Mouse (Mus musculus): ENCODE measurements at regions not wholly inside any gene's neighbourhood (a gene's known extent, or its start where the extent isn't known, plus 50 kb on each side); places are given as distances from the start of the nearest gene placed in this dataset.

DNA sequence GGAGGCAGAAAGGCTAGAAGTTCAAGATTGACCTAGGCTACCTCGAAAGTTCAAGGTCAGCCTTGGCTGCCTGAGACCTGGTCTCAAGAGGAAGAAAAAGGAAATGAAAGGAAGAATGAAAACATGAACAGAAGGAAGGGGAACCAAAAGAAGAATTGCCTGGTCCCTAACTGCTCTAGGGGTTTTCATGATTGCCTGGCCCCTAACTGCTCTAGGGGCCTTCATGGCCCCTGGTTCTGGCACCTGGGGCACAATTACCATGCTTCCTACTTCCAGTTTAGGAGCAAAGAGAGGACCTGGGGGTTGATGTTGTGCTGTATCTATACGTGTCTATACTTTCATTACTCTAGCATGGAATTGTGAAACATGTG, 132.8 kb downstream of the Cd24a start:
- peak in 1 of 2 experiments; percentile 10 for DNase-seq (ENCODE audit: low spot score in 2 of 2)

DNA sequence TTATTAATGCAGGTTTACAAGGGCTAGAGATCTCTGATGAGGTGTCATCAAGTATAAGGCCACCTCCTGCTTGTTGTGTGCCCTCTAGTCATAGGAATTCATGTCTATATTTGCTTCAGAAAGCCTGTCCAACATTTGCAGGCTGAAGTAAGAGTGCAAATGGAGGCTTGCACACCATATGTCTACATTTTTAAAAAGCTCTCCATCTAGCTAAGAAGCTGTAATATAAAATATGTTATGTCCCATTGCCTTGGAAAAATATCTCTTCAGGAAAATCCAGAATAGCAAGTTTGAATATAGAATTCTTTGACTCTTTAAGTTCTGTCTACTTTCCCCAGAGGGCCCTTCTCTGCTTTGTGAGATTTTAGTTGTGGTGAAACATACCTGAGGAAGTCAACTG, 134.6 kb downstream of the Cd24a start:
- no peak for DNase-seq (ENCODE audit: low spot score in 2 of 2)

DNA sequence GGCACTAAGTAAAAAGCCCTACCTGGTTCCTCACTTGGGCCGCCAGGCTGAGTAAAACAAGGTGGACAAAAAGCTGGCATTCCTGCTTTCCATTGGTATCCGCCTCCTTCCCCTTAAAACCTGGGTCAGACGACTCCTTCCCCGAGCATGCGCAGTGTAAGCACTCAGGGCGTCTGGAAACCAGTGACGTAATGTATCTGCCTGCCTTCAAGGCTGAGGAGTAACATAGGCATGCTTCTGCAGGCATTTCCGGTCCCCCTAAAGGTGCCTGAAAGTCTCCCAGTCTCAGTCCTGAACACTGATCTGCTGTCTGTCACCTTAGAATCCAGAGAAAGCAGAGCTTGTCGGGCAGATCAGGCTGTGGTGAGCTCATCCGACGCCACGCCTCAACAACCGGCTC, 140.7 kb downstream of the Cd24a start:
- DNase-seq (ENCODE audit: low spot score in 2 of 2), result no peak

- no peak for DNase-seq (ENCODE audit: low spot score in 2 of 2)
These were observed 143.3 kb downstream of the Cd24a start for GRCm38 (mm10) chr10:43721356-43721755.

GRCm38 (mm10) chr10:43722164-43722563, 144.1 kb downstream of the Cd24a start:
- DNase-seq (ENCODE audit: low spot score in 2 of 2), result no peak

DNA sequence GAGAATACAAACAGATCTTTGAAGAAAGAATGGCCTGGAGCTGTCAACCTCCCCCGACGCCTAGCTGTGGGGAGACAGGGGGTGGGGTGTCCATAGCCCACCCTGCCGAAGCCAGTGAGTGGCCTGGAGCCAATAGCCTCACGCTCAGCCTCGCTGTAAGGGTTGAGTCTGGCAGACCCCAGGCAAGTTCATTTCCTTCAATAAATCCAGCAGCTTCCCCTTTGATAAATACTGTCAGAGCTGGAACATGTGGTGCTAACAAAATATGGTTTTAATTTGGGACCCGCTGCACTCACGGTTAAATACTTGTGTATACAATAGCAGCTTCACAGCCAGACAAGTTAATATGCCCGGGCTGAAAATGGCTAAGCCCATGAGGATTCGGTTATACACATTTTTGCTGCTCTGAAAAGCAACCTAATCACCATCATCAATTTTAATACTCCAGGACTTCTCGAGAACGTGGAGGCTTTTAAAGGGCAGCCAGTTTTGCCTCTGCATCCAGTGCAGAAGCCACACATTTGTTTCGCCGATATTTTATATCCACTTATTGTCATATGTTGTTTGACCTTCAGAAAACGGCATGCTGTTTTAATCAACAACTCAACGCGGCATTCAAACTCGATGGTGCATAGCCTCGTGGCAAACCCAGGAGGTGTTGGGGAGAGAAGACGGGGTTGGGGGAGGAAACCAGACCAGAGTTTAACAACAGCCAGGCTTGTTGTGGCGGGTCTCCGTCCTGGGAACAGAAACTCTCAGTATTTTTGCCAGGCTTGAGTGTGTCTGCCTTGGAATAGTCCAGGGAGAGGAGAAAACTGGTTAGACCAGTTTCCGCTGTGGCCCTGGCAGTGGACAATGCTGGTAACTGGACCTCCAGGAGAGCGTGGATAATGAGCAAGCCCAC, 144.9 kb downstream of the Cd24a start:
- DNase-seq (ENCODE audit: low spot score in 2 of 2), result no peak

DNA sequence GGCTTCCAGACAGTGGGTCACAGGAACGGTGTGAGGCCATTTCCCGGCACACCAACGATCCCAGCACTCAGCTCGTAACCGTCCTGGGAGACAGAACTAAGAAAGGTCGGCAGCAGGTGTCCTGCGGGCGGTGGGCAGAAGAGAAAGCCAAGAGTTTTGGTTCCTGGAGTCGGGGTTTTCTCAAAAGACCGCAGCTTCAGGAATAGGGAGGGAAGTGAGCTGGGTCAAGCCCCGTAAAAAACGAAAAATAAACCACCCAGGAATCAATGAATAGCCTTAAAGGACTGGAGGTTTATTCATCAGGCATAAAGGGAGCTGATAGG, 145.5 kb downstream of the Cd24a start:
- DNase-seq (ENCODE audit: low spot score in 2 of 2), result no peak

DNA sequence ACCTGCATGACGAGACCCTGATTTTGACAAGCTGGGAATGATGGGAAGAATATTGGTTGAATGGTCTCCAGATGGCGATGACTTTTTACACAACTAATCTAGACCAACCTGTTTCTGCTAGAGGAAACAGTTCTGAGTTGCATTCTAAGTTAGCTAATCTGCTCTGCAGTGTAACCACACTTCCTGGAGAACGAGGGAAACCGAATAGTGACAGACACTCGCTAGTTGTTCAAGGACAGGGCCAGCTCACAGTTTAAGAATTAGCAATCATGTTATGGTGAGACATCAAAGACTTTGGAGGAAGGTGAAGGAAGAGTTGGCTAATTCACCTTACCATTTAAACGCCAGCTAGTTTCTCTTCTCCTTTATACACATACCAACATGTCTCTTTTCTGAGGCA, 149.7 kb downstream of the Cd24a start:
- no peak for DNase-seq (ENCODE audit: low spot score in 2 of 2)

DNA sequence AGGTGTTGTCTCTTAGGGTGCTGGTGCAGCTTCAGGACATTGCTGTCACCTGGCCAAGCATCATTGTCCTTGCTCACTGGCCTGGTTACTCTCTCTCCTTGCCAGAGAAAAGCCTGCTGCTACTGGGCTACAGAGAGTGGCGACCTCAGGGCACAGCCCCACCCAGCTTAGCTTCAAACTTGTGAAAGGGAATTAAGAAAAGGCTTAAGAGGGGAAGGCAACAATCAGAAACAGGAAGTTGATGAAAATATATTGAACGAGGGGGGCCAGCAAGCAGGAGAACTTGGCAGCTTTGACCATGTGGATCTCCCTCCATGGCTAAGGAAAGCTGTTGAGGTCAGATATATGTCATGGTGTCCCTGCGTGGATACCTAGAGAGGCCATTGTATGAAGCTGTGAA, 151.1 kb downstream of the Cd24a start:
- no peak for DNase-seq (ENCODE audit: low spot score in 2 of 2)

GRCm38 (mm10) chr10:43733618-43734415, 155.7 kb downstream of the Cd24a start:
- DNase-seq (ENCODE audit: low spot score in 2 of 2), result no peak

- no peak for DNase-seq (ENCODE audit: low spot score in 2 of 2)
These were observed 161.1 kb downstream of the Cd24a start for GRCm38 (mm10) chr10:43739181-43739580.

GRCm38 (mm10) chr10:43739718-43740117, 161.6 kb downstream of the Cd24a start:
- no peak for DNase-seq (ENCODE audit: low spot score in 2 of 2)

DNA sequence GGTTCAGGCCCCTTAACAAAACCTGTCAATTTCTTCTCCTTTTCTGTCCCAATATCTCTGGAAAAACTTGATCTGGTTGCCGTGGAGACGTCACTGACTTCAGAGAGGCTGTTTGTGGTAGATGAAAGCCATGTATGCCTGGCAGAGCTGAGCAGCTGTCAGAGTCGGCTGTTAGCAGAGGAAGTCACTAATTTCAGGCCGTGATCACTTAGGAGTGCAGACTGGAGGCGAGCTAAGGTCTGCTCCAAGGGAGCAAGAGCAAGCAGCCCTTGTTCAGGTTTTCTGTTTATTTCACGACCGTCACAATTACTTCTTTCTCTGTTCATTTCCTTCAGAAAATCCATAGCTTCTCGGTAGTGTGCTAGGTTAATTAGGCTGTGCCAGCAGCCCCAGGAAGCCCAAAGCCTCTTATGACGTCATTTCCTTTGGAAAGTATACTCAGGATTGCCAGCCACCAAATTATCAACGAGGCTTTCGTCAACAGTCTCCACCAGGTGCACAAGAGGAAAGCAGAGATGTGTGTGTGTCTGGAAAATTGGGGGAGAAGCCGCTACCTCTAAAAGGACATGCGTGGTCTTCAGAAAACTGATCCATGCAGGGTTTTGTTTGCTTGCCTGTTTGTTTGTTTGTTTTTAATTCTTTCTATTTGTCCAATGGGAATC, 161.2 kb downstream of the Qrsl1 start:
- DNase-seq (ENCODE audit: low spot score in 2 of 2), result peak; percentile 47 to 50

DNA sequence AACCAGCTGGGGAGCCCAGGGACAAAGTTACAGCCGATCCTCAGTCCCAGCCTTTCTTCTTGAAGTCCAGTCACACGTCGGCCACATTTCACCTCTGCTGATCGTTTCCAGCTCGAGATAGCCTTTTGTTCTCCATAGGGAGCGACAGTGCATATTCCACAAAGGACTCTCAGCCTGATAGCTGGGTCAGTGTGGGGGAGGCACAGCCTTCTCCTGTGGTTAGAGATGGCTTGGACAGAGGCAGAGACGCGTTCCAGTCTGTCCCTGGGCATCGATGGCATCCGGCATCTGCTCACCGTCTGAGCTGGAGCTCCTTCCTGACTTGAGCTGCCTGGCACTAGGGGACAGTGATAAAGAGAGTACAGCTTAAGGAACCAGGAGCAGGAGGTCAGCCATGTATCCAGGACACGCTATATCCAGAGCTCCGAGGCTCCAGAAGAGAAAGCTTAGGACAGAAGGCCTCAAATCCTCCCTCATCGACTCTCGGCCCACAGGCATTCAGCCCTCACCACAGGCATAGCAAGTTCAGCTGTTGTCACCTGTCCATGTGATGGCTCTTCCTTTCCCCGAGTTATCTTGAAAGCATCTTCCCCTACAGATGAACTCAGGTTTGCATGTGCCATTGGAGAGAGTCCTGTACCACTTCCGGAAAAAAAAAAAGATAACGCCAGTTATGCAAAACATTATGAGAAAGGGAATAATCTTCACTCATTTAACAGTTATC, 160.0 kb downstream of the Qrsl1 start:
- DNase-seq (ENCODE audit: low spot score in 2 of 2), result no peak

DNA sequence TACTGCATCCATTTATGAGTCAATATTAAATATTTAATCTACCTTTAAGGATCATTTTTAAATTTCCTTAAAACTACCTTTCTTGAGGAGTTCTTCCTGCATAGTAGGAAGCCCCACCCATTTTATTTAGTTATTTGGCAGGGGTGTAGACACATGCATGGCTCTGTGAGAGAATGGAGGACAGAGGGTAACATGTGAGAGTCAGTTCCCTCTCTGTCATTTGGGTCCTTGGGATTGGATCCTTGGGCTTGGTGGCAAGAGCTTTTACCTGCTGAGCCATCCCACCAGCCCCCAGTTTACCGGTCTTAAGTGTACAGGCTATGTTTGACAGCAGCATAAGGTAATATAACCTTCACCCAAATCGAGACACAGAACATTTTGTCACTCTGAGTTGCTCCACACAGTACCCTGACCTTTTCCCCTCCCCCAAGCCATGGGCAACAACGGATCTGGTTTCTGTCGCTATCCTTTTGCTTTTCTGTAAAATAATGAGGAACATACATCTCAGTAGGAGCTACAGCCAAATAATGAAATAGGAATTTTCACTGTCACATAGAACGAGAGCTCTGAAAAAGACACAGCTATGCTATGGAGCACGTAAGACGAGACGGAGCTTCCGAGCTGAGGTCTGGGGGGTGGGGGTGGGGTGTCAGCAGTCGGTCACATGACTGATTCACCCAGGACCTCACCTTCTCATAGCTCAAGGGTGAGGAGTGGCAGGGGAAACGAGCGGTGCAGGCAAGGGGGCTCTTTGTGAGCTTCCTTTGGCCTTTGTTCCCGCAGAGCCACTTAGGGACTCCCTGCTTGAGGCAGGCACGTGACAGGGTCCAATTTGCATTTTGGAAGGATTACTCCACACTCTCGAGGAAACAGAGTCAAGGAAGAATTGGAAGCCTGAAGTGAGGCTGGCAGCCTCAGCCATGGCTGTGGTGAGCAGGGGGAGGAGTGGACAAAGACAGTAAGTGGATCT, 159.2 kb downstream of the Qrsl1 start:
- DNase-seq (ENCODE audit: low spot score in 2 of 2), result peak in 1 of 2 experiments; percentile 48

DNA sequence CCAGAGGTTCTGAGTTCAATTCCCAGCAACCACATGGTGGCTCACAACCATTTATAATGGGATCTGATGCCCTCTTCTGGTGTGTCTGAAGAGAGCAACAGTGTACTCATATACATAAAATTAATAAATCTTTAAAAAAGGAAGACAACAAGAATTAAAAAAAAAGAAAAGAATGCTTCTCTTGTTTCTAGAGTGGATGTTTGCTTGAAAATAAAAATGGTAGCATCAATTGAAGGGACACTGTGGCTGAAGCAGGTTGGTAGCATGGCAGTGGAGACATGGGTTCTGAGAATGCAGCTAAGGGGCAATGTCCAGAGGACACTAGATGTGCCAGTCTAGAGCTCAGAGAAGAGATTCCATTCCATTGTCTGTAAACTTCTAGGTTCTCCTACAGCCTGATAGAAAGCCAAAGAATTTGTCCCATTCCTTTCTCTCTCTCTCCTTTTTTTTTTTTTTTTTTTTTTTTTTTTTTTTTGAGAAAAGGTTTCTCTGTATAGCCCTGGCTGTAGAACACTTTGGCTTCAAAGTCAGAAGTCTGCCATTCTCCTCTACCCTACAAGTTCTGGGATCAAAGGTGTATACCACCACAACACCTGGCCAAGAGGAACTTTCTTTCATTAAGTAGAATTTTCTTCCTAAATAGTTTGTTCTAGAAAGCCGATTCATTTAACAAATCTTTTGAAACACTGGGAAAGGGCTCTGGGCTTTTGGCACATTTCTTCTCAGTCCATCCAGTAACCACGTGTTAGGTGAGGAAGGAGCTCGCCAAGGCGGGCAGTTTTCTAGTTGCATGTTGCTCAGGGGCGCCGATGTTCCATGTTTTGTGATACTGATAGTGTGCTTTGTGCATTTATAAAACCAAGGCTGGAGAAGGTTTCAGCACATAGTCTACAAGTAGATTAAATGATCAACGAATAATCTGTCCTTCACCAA, 158.1 kb downstream of the Qrsl1 start:
- DNase-seq (ENCODE audit: low spot score in 2 of 2), result no peak

GRCm38 (mm10) chr10:43745931-43746630, 155.5 kb downstream of the Qrsl1 start:
- DNase-seq (ENCODE audit: low spot score in 2 of 2), result peak; percentile 51 to 63

GRCm38 (mm10) chr10:43746631-43747001, 154.9 kb downstream of the Qrsl1 start:
- no peak for DNase-seq (ENCODE audit: low spot score in 2 of 2)

DNA sequence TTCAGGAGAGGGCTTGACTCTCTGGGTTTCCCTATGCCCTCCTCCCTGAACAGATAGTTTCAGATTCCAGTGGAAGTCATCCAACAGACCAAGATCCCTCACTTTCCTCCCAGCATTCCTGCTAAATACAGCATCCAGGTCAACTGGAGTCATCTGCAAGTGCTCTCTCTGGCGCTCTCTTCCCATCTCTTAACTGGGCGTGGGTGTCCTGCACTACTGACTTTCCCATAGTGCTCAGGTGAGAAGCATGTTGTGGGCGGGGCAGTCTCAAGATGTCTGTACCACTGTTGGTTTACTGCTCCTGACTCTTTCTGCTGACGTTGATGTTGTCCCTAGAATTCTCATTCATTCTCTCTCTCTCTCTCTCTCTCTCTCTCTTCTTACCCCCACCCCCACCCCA, 154.0 kb downstream of the Qrsl1 start:
- no peak for DNase-seq (ENCODE audit: low spot score in 2 of 2)

Measured in spleen, postnatal 36 days (tissue).